Mouse (Mus musculus) R1 (cell line): Measurements from ENCODE around the gene Pde6g.

Source experiments
- DNase-seq: peaks from one replicate; pipeline ENCODE4 v3.0.0-alpha.2; 2018; ENCODE audit warnings: low read depth, low spot score

The Pde6g gene

DNA sequence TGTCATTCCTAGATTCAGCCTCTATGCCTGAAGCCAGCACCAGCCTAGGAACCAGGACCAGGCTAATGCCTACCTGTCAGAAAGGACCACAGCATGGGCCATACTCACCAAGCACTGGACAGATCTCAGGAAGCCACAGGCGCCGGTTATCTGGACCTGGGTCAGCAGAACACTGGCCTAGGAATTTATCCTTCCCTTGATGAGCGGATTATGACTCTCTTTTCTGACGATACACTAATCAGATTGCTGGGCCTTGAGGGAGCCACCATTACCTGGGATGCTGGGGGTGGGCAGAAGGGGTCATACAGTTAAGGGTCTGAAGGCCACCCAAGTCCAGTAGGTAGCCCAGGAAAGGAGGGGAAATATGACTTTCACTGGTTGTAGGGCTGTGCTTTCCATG is at the start of gene Pde6g:
TSS of gene Pde6g (minus strand) at position 195 of the 400 bp plus-strand sequence.
- no peak for DNase-seq

DNA sequence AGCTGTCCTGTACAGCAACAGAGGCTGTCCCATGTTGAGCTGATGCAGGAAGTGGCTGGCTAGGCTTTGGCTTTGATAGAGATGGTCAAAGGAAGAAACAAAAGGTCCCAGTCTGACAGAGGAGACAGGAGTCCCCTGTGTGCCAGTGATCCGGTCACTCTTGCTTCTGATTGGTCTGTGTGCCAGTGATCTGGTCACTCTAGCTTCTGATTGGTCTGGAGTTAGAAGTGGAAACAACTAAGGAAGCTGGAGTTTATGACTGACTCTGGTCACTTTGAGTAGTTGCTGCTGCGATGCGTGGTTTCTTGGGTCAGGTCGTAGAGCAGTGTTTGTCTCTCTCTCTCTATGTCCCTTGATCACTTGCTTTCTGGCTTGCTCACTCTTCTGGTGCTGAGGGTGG is 48.4 kb upstream of the Pde6g start:
- DNase-seq, result no peak

GRCm38 (mm10) chr11:120501018-120501417 is 47.7 kb upstream of the Pde6g start:
- DNase-seq, result no peak

- no peak for DNase-seq
These were observed 47.1 kb upstream of the Pde6g start for GRCm38 (mm10) chr11:120500357-120500756.

DNA sequence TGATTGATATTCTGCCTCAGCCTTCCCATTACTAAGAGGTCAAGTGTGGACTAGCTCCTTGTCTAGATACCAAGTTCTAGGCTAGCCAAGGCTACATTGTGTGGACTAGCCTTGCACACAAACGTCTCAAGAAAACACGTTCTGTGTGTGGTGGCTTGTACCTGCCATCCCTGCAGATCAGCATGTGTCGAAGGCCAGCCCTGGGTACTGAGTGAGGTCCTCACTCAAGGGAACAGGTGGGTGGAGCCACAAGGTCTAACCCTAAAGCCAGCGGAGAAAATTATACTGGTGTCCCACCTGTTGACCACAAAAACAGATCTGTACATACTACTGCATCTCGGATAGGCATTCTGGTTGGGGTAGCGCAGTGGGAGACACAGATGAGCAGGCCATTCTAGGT is 46.6 kb upstream of the Pde6g start:
- DNase-seq, result no peak

DNA sequence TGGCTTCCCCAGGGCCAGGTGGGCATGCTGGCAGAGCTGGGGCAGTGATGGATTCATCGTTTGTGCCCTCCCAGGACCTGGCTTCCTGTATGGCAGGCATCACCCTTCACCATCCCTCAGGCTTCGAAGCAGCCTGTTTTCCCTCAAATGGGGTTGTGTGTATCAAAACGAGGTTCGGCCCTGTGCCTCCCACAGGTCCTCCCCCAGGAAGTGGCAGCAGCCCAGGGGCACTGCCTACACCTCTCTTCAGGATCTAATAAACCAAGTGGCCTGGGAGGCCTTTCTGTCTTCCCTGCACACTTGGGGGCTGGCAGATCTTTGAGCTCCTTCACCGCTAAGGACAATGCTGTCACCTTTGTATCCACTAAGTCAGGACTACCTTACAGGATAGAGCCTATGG is 45.6 kb upstream of the Pde6g start:
- DNase-seq, result no peak

- DNase-seq, result no peak
These were observed 44.9 kb upstream of the Pde6g start for GRCm38 (mm10) chr11:120498226-120498625.

GRCm38 (mm10) chr11:120497436-120497835 is 44.1 kb upstream of the Pde6g start:
- no peak for DNase-seq

GRCm38 (mm10) chr11:120493911-120494310 is 40.6 kb upstream of the Pde6g start:
- DNase-seq, result no peak

- no peak for DNase-seq
These were observed 40.1 kb upstream of the Pde6g start for GRCm38 (mm10) chr11:120493351-120493750.

DNA sequence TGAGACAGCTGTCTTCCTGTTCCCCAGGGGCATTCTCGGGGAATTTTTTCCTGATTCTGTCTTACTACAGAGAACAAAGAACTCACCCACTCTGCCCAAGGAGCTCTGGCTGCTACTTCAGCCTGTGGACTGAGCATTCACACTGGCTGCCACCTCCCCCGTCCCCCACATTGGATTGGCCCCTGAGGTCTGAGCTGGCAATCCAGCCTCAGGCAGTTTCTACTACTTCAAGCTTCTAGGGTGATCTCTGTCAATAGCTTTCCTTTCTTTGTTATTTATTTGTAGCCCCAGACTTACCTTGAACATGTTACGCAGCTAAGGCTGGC is 39.5 kb upstream of the Pde6g start:
- DNase-seq, result no peak

DNA sequence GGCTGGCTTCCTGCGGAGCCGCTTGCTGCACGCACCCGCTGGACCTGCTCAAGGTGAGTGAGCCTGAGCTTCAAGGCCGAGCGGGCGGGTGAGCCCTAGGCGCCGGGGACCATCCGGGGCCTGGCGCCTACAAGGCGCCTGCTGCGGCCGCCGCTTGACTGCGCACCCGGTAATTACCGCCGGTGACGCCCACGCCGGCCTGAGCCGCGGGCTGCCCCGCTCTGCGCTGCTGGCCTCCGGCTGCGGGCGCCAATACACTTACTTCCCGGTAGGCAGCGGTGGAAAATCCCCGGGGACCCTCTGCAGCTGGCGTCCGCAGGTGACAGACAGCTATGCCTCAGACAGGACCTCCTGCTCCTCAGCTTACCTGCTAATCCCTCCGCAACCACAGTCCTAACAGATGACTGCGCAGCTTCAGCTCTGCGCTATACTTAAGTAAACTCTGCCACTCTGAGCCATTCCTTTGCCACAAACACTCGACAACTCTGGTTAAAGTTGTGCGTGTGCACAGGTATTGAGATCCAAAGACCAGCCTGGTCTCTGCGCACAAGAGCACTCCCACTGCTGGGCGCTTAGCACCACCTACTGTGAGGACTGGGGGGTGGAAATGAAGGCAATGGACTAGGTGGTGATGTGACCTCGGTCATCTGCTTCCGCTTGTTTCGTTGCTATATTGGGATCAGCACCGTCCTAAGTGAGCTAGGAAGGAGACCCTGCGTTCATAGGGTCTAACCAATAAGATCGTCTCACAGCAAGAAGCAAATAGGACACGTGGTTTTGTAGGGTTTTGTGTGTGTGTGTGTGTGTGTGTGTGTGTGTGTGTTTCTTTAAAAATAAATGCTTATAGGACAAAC is 39.0 kb upstream of the Pde6g start:
- DNase-seq, result peak; percentile 82

- DNase-seq, result peak; percentile 91
These were observed 38.2 kb upstream of the Pde6g start, which contains the start of gene Slc25a10 for GRCm38 (mm10) chr11:120491317-120492023. Slc25a10 (plus strand) TSS chr11:120491840.

- no peak for DNase-seq
These were observed 37.2 kb upstream of the Pde6g start for GRCm38 (mm10) chr11:120490291-120491046.

- DNase-seq, result peak; percentile 86
These were observed 35.9 kb upstream of the Pde6g start for GRCm38 (mm10) chr11:120489054-120489761.

- peak; percentile 35 for DNase-seq
These were observed 35.2 kb upstream of the Pde6g start for GRCm38 (mm10) chr11:120488516-120488915.

GRCm38 (mm10) chr11:120485251-120485650 is 32.0 kb upstream of the Pde6g start:
- no peak for DNase-seq

DNA sequence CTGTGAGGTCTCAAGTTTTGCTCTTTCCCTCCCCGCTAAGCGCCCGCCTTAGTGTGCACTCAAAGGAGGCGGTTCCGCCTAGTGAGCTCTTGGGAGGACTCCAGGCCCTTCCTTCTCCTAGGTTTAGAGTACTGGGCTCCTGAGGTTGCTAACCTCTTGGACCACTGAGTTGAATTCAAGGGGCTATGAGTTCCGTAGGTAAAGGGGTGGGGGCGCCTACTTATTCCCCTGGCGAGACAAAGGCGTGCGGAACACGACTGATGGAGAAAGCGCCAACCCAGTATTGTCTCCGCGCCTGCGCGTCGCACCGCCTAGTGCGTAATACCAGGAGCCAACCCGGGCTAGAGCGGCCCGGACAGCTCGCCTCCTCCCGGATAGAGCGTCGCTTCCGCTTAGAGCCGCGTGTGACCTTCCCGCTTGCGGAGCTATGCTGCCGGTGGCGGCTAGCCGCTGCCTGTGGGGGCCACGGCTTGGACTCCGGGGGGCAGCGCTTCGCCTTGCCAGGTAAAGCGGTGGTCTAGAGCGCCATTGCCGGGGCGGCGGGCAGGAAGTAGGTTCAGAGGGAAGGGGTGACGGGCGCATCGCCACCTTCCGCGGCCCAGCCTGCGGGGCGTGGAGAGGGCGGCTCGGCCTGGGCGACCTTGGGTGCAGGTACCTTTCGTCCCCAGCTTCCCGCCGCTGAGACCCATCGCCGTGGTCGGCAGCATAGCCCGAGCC is 31.1 kb upstream of the Pde6g start, which contains the start of gene Mrpl12:
TSS of gene Mrpl12 (plus strand) at position 349 of the 717 bp plus-strand sequence.
- DNase-seq, result peak; percentile 96

DNA sequence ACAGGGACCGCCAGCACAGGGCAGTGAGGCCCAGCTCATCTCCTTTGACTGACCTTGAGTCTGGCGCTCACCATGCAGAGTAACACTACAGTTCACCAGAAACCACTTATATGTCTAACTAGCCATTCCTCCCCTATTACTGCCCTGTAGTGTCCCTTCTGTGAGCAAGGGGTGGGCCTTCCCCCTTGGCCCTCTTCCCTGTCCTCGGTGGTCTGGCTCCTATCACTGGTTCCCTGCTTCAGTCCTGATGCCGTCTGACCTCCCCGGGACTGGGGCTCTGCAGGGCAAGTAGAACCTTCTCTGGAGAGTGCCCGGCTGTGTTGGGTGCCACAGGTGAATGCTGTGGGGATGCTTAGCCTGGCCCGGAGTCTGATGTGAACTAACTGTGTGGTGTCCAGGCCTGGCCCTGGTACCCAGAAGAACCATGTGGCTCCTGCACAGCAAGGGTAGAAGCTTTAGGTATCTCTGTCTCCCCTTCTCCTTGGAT is 30.2 kb upstream of the Pde6g start:
- DNase-seq, result no peak

DNA sequence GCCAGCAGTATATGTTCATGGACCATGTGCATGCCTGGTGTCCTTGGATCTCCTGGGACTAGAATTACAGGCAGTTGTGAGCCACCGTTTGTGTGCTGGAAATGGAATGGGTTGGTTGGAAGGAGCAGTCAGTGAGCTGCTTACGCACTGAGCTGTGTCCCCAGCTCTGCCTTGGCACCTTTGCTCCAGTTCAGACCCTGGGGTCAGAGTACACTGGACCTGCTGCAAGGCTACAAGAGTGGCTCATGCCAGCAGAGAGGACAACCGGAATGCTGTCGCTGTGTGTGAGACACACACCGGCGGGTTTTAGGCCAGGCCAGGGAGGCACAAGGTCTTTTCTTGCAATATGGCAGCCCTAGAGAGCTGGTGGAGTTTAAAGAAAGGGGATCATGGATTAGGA is 18.8 kb upstream of the Pde6g start:
- DNase-seq, result no peak

DNA sequence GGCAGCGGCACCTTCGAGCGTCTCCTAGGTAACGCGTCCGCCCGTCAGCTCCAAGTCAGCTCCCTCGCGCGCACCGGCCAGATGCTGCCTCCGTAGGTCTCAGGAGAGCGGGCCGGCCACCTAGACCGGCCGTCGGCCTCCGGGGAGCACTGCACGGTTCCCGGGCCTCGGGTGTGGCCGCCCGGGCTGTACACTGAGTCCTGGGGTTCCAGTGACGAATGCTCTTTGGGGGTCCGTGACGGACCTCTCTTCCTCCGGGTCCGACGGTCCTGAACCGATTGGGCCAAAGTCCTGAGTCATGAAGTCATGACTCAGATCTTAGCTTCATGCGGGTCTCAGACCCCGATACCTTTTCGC is 14.4 kb upstream of the Pde6g start:
- DNase-seq, result no peak
